Mouse (Mus musculus) limb, embryonic 14.5 days (tissue): ENCODE measurements around the gene Eri3. TPM values are rescaled to one million over a fixed set of nuclear protein-coding genes. Genes with fewer than 3 reads are reported as not detected.

Experiments
- ATAC-seq: fragments of 200-750 bp; cut with Nextera tagmentation; 2 replicates; pipeline ENCODE4 v1.8.0; 2017; ENCODE audit warnings: low read depth, moderate number of reproducible peaks, moderate TSS enrichment; ENCODE audit not compliant: low FRiP score
- DNase-seq: peaks from one replicate; pipeline ENCODE4 v3.0.0-alpha.2; 2015; ENCODE audit warnings: low spot score
- H3K27ac ChIP-seq: fragments of 300-500 bp; sonication (generic); replicated peaks from 2 replicates; pipeline ENCODE4 v1.5.1; 2014; ENCODE audit warnings: low read depth, mild to moderate bottlenecking, low read length, moderate library complexity, mixed read lengths
- H3K27me3 ChIP-seq: fragments of 300-500 bp; sonication (generic); 2 replicates; pipeline ENCODE4 v1.6.1; 2014; ENCODE audit warnings: low read length, mixed read lengths; ENCODE audit not compliant: control insufficient read depth, insufficient read depth
- H3K36me3 ChIP-seq: fragments of 300-500 bp; sonication (generic); 2 replicates; pipeline ENCODE4 v1.6.1; 2014; ENCODE audit warnings: mild to moderate bottlenecking, low read length, moderate library complexity, mixed read lengths; ENCODE audit not compliant: control insufficient read depth, insufficient read depth
- H3K4me1 ChIP-seq: fragments of 300-500 bp; sonication (generic); 2 replicates; pipeline ENCODE4 v1.6.1; 2014; ENCODE audit warnings: antibody characterized with exemption, low read length, mixed read lengths; ENCODE audit not compliant: control insufficient read depth, insufficient read depth
- H3K4me2 ChIP-seq: fragments of 300-500 bp; sonication (generic); replicated peaks from 2 replicates; pipeline ENCODE4 v1.6.1; 2014; ENCODE audit warnings: low read depth, mild to moderate bottlenecking, low read length, moderate library complexity; ENCODE audit not compliant: severe bottlenecking
- H3K4me3 ChIP-seq: fragments of 300-500 bp; sonication (generic); replicated peaks from 2 replicates; pipeline ENCODE4 v1.5.1; 2014; ENCODE audit warnings: low read length
- H3K9ac ChIP-seq: fragments of 300-500 bp; sonication (generic); 2 replicates; pipeline ENCODE4 v1.6.1; 2014; ENCODE audit warnings: mild to moderate bottlenecking, low read depth, low read length, moderate library complexity; ENCODE audit not compliant: severe bottlenecking
- H3K9me3 ChIP-seq: fragments of 300-500 bp; sonication (generic); 2 replicates; pipeline ENCODE4 v1.6.1; 2016; ENCODE audit warnings: low read length; ENCODE audit not compliant: control insufficient read depth
- POLR2A ChIP-seq: fragments of 200-500 bp; IDR thresholded peaks from 2 replicates; pipeline ENCODE4 v1.8.0; 2012; ENCODE audit warnings: inconsistent platforms, mild to moderate bottlenecking, moderate library complexity, borderline replicate concordance; ENCODE audit not compliant: insufficient read depth, insufficient read length; ENCODE audit errors: extremely low read depth
- WGBS: fragments of 180-500 bp; shearing (Covaris S2); extraction: QIAGEN DNeasy Blood & Tissue Kit; methylation state at CpG from one replicate; pipeline ENCODE4 v1.1.7; 2014; 5-methylcytosine and 5-hydroxymethylcytosine counted together
- polyA plus RNA-seq, 2 experiments: library from polyadenylated mRNA; depleted of rRNA in 1 of 2; stranded (reverse) in 1 of 2; unstranded in 1 of 2; fragments of >200 nt; fragmentation: Nextera tagmentation in 1 of 2; extraction: Ambion mirVana in 1 of 2; gene quantifications; 2 replicates each; pipeline versions ENCODE4 v1.2.1 to v1.2.3; 2012 to 2014

Gene Eri3
- polyA plus RNA-seq, 2 experiments: 155 to 190 TPM

DNA sequence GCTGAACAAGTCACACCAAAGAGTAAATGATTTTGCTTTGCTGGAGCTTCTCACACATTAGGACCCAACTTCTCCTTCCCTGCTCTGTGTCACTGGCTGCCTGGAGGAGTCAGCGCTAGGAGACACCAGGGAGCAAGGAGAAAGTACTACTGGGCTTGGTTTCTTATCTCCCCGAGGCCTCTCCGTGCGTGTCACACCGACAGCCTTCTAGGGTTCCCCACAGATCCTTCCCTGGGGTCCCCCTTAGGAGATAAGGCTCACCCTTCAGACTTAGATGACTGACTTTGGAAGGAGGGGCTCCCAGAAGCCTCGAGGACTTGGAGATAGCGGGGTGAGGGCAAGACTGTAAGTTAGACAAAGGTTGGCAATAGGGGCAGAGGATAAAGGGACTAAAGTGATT, 84.5 kb downstream of the Eri3 start:
- 90% methylated on average over 7 of the region's 7 CpGs for WGBS
- ATAC-seq (no peak), DNase-seq (no peak)
- H3K36me3 ChIP-seq: peaks cover 26% of the 10 kb centered on the region; the same call in 1 of the 2 replicates
- H3K27me3 ChIP-seq: no peaks in the 10 kb centered on the region
- H3K4me1 ChIP-seq: peaks cover 17% of the 10 kb centered on the region
- H3K4me3 ChIP-seq: no peak overlapping the region
- no peaks in the 10 kb centered on the region for H3K9me3 ChIP-seq
- H3K9ac ChIP-seq: no peak overlapping the region
- no peak overlapping the region for H3K27ac ChIP-seq
- TF ChIP-seq POLR2A: no peak
- no peak overlapping the region for H3K4me2 ChIP-seq

DNA sequence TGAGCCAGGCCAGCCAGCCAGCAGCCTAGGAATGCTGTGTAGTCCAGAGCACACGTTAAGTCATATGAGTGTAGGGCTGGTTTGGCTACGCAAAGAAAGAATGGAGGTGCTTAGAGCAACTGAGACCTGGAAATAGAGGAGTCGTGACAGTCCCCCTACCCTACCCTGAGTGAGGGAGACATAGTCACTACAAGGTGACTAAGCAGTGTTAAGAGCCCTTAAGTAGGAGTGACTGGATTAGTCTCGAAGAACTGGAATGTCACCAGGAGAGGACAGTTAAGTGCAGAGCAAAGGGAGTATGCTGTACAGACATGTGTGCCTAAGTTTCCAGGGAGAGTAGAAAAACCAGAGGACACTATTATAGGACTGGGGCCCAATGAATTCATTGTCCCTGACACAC, 86.0 kb downstream of the Eri3 start:
- TF ChIP-seq POLR2A: no peak
- Histone ChIP-seq H3K4me3 (no peak overlapping the region), H3K9me3 (no peaks in the 10 kb centered on the region), H3K9ac (no peak overlapping the region), H3K4me2 (no peak overlapping the region), H3K27ac (no peak overlapping the region), H3K36me3 (peaks cover 34% of the 10 kb centered on the region), H3K27me3 (no peaks in the 10 kb centered on the region), H3K4me1 (peaks cover 9% of the 10 kb centered on the region; the same call in 1 of the 2 replicates)
- 83% methylated on average over 4 of the region's 4 CpGs for WGBS
- DNase-seq: no peak
- ATAC-seq: no peak

DNA sequence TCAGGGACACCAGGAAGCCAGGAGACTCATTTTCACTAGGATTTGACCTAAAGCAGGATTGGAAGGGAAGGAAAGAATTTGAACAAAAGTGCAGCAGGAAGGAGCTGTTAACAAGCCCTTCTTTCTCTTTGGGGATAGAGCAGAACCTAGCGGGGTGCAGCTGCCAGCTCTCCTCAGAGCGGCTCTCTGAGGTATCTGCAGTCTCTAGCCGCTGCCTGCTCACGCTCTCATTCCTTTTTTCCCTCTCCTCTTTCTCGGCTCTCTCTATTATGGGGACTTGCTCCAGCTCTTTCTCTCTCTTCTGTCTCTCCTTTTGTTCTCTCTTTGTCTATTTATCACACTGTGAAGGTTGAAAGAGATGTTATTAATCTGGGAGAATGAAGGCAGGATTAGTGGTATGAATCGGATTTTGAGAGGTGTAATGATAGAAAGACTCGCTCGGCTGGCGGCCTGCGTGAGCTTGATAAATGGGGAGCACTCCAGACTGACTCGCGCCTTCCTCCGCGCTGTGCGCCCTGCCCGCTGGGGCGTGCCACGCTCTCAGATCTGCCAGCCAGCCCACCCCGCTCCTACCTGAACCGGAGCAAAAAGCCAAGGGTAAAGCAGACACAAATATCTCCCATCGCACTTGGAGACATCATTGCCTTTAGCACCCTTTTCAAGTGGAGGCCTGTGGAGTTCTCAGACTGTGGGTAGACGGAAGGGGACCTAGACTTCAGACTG, 86.9 kb downstream of the Eri3 start:
- no peak overlapping the region for H3K9ac ChIP-seq
- peaks cover 9% of the 10 kb centered on the region; the same call in 1 of the 2 replicates for H3K4me1 ChIP-seq

DNA sequence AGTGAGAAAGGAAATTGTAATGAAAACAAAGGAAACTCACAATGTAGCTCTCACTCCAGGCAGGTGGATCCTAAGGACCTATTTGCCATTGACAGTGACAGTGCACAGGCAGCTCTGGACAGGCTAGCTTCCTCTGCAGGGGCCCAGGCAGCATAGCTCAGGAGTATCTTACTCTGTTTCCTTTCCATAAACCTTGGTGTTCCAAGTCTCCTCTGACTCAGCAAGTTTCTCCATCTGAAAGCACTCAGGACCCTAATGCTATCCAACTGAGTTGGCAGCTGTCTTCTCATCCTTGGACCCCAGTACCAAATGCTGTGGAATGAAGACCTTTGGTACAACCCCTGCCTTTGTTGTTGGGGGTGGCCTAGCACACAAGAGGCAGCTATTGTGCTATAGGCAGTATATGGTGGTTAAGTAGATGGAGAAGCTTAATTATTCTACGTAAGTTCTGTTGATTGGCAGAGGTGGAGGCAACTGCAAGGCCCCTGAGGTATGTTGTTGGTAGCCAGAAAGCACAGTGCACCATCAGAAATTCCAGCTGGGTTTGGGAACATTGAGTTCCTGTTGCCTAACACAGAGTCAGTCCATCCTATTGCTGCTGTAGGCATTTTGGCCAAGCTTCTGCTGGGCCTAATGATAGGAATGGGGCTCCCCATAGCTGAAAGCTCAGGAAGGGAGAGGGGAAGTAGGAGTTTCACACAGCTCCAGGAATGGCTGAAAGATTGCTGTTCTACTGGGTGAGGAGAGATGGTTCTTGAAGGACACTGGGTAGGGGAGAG, 90.9 kb downstream of the Eri3 start:
- TF ChIP-seq POLR2A: no peak
- 100% methylated on average over 1 of the region's 1 CpGs for WGBS
- H3K27me3 ChIP-seq: no peaks in the 10 kb centered on the region
- ATAC-seq (no peak), DNase-seq (no peak)
- no peaks in the 10 kb centered on the region for H3K9me3 ChIP-seq
- peaks cover 19% of the 10 kb centered on the region for H3K4me1 ChIP-seq
- H3K36me3 ChIP-seq: peaks cover 19% of the 10 kb centered on the region
- no peak overlapping the region for H3K9ac ChIP-seq
- no peak overlapping the region for H3K27ac ChIP-seq
- H3K4me2 ChIP-seq: no peak overlapping the region
- no peak overlapping the region for H3K4me3 ChIP-seq

More for the DNA sequence above, 86.9 kb downstream of the Eri3 start:
- H3K27ac ChIP-seq: no peak overlapping the region
- 79% methylated on average over 22 of the region's 22 CpGs for WGBS
- DNase-seq (no peak), ATAC-seq (no peak)
- H3K4me2 ChIP-seq: no peak overlapping the region
- peaks cover 39% of the 10 kb centered on the region for H3K36me3 ChIP-seq
- no peaks in the 10 kb centered on the region for H3K27me3 ChIP-seq
- no peak overlapping the region for H3K4me3 ChIP-seq
- H3K9me3 ChIP-seq: no peaks in the 10 kb centered on the region
- TF ChIP-seq POLR2A: no peak

DNA sequence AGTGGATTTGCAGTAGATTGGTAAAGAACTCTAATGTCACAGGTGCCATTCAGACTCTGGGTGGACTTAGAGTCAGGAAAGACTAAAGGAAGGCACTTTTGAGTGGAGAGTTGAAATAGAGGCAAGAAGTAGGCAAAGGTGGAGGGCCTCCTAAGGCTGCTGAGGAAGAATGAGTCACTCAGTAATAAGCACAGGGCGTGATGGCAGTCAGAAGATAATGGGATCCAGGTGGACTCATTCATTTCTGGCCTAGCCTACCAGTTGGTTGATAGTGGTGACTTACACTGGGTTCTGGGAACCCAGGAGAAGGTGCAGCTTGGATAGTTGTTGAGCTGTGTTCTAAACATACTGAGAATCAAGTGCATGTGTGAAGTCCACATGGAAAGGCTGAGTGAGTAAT, 91.6 kb downstream of the Eri3 start:
- H3K27me3 ChIP-seq: no peaks in the 10 kb centered on the region
- peaks cover 15% of the 10 kb centered on the region for H3K4me1 ChIP-seq
- H3K9ac ChIP-seq: no peak overlapping the region
- no peak for ATAC-seq
- H3K9me3 ChIP-seq: no peaks in the 10 kb centered on the region
- peaks cover 18% of the 10 kb centered on the region; the same call in 1 of the 2 replicates for H3K36me3 ChIP-seq
- no peak for DNase-seq
- TF ChIP-seq POLR2A: no peak
- 48% methylated on average over 1 of the region's 1 CpGs for whole genome bisulfite sequencing
- no peak overlapping the region for H3K27ac ChIP-seq
- H3K4me2 ChIP-seq: no peak overlapping the region
- no peak overlapping the region for H3K4me3 ChIP-seq
